ENCODE assay signal across 29 mouse cellular contexts in the genomic region with DNA sequence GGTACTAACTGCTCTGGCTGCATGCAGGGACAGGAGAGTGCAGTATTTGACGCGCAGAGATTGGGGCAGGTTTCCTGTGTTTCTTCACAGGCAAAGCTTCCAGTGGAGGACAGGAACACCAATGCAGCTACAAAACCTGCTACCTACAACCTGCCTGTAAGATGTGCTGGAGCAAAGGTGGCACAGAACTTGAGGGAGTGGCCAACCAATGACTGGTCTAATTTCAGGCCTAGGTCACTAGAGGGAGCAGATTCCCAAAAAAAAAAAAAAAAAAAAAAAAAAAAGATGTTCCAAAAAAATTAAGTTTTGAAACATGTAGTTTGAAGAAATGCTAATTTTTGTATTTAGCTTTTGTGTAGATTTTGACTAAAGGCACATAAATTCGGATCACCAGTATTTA. TPM values are rescaled to one million over a fixed set of nuclear protein-coding genes. Genes with fewer than 3 reads are reported as not detected.
A peak's percentile ranks its signal among the peaks of the same experiment; 100 is the strongest.
DNase-seq lines count a peak whose midpoint lies in the region; ATAC-seq and TF ChIP-seq lines count a peak whose summit lies in the region.
"Had no signal": no experiment of that assay in that cellular context is flagged by ENCODE, and none has a peak within 500 bp of the region (broad histone marks: within the 10 kb centered on the region; RNA-seq: fewer than 3 reads in every experiment).

No protein-coding gene starts in this region.

- no peak overlapping the region for H3K4me3 ChIP-seq in ES-E14 (ENCODE audit: insufficient read depth in 1 of 2, low read depth in 1 of 2, low read length in 2 of 2, poor library complexity in 1 of 2, severe bottlenecking in 1 of 2)
- H3K4me3 ChIP-seq: embryonic facial prominence, embryonic 13.5 days; forebrain, embryonic 10.5 days; forebrain, embryonic 15.5 days; gastrocnemius, adult 2 months; heart, embryonic 12.5 days; kidney, embryonic 15.5 days; limb, embryonic 13.5 days; liver, embryonic 13.5 days; midbrain, embryonic 13.5 days had no signal

- no peak overlapping the region for H3K9ac ChIP-seq in ES-E14 (ENCODE audit: insufficient read depth, low read depth, low read length, poor library complexity, severe bottlenecking)
- H3K9ac ChIP-seq: embryonic facial prominence, embryonic 13.5 days; heart, embryonic 12.5 days; hindbrain, embryonic 14.5 days; kidney, embryonic 15.5 days; limb, embryonic 13.5 days; liver, embryonic 13.5 days; midbrain, embryonic 13.5 days had no signal

- H3K9me3 ChIP-seq in ES-E14 (ENCODE audit: control insufficient read depth, insufficient read depth, low read depth, low read length): no peaks in the 10 kb centered on the region
- H3K9me3 ChIP-seq: embryonic facial prominence, embryonic 13.5 days; forebrain, embryonic 10.5 days; forebrain, embryonic 15.5 days; heart, embryonic 12.5 days; kidney, embryonic 15.5 days; limb, embryonic 13.5 days; liver, embryonic 13.5 days; midbrain, embryonic 13.5 days had no signal

- H3K27ac ChIP-seq in ES-E14 (ENCODE audit: insufficient read depth, low read depth, low read length, poor library complexity, severe bottlenecking): no peak overlapping the region
- H3K27ac ChIP-seq: embryonic facial prominence, embryonic 13.5 days; forebrain, embryonic 10.5 days; forebrain, embryonic 15.5 days; gastrocnemius, adult 2 months; hindbrain, embryonic 14.5 days; kidney, embryonic 15.5 days; limb, embryonic 13.5 days; liver, embryonic 13.5 days; midbrain, embryonic 13.5 days had no signal

- DNase-seq in thymus, postnatal 14 days: peak; percentile 3
- DNase-seq in thymus, adult 18-20 months: no peak
- DNase-seq in ES-E14 (ENCODE audit: low read depth, low spot score) (no peak), ZHBTc4 (ENCODE audit: low read depth, low spot score) (peak; percentile 31)
- no peak for DNase-seq in spleen, adult 18-20 months
- DNase-seq: adrenal gland, adult 8-10 months; cerebellum, adult 18-20 months; cerebellum, postnatal 10 days; gastrocnemius, adult 2 months; gastrocnemius, postnatal 36 days; heart, postnatal 4 days; liver, embryonic 13.5 days; lung, adult 18-20 months; lung, postnatal 4 days; right cerebral cortex, postnatal 25 days had no signal

- no peaks in the 10 kb centered on the region; a peak in 1 of 4 replicates for H3K4me1 ChIP-seq in ES-E14 (ENCODE audit: control insufficient read depth in 2 of 2, insufficient read depth in 2 of 2, low read length in 2 of 2, poor library complexity in 1 of 2)

- no peak for ATAC-seq in megakaryocyte, adult 5-6 weeks (ENCODE audit: poor library complexity, severe bottlenecking)
- ATAC-seq: forebrain, embryonic 15.5 days; lung, postnatal 0 days; midbrain, embryonic 13.5 days; Patski had no signal

- in situ Hi-C loops in ES-E14 (cut with MboI; ENCODE audit: low sequenced_read_pairs in 2 of 2, unreplicated experiment in 2 of 2): no loop called here

- no peaks in the 10 kb centered on the region; the same call in 1 of the 2 replicates for H3K36me3 ChIP-seq in ES-E14 (ENCODE audit: control insufficient read depth, insufficient read depth, low read length, poor library complexity, severe bottlenecking)

TF ChIP-seq in ES-E14, 5 proteins besides CTCF, POLR2A, EP300 and RAD21:
- TF ChIP-seq HCFC1 (IDR thresholded peaks at IDR 0.05; ENCODE audit: borderline replicate concordance, insufficient read depth, low read length) (no peak), ZNF384 (IDR thresholded peaks at IDR 0.05; ENCODE audit: low read depth, low read length) (peak; percentile 96)

RNA-seq across cellular contexts. Expression of a gene that starts 1.4 kb away (rescaled TPM):
- 11.7 and 14.2 TPM in 2 replicates for total RNA-seq in ES-E14 (2012; rRNA removed)
- total RNA-seq in megakaryocyte, adult 5-6 weeks (2015): 51.8 and 52.0 TPM in 2 replicates
- total RNA-seq in megakaryocyte, adult 5-6 weeks (2017): 54.8 and 77.0 TPM in 2 replicates

RNA-seq across cellular contexts. Expression of a gene that starts 47.6 kb away (rescaled TPM):
- 1.7 and 2.0 TPM in 2 replicates for total RNA-seq in ES-E14 (2012; rRNA removed)
- not detected in 2 replicates for total RNA-seq in megakaryocyte, adult 5-6 weeks (2015)
- total RNA-seq in megakaryocyte, adult 5-6 weeks (2017): not detected in 2 replicates
- total RNA-seq: common myeloid progenitor, adult 5-6 weeks; gastrocnemius, adult 2 months; gastrocnemius, postnatal 36 days; heart, postnatal 4 days; megakaryocyte-erythroid progenitor cell, adult 5-6 weeks; neutrophil, adult 5-6 weeks had no signal

Comparison
In these comparisons a context has a peak if more than half of its experiments do, and no peak if none do; other contexts are left out.
1. DNase-seq: peak in thymus, postnatal 14 days (single experiment) and ZHBTc4 (single experiment); none in thymus, adult 18-20 months (0 of 2), ES-E14 (single experiment) and spleen, adult 18-20 months (0 of 2).